Mouse (Mus musculus): Measurements from ENCODE around the gene Mfsd6. TPM values are rescaled to one million over a fixed set of nuclear protein-coding genes. Genes with fewer than 3 reads are reported as not detected.

Mfsd6 gene
- total RNA-seq, 2 experiments from 2014 or later: 71.1 to 75.3 TPM

DNA sequence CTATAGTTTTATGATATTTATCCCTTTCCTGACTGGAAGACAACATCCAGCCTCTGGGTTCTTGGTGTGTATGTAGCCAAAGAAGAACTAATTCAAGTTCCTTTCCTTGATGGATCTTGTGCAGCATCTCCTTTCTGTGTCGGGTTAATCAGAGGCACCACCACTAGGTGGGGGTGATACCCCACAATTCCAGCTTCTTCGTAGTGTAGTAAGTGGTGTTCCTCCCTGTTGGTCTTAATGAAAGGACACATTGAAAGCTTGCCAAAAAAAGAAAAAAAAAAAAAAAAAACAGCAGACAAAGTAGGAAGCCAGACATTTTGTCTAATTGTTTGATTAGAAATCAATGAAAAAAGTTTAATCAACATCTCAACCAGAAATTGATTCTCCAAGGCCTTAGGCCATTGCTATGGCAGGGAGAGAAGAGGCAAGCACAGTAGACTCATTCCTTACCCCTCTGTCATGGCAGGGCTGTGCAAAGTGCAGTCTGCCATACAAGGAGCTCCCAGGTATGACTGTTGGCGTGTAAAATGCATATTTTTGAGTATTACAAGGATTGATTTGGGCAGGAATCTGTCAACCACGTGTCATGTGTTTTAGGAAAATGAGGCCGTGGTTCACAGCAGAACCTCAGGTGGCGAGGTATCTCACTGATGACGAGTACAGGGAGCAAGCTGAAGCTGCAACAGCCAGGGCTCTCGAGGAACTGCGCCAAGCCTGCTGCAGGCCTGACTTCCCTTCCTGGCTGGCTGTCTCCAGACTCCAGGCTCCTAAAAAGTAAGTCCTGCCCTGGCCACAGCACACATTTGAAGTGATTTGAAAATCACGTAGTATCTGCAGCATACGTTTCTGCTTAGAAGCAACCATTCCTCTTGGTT lies 78.9 kb downstream of the Mfsd6 start:
- DNase-seq (ENCODE audit: extremely low spot score in 1 of 2, low spot score in 1 of 2): peak; percentile 54 to 74

GRCm38 (mm10) chr1:52640736-52641135 lies 86.5 kb downstream of the Mfsd6 start:
- no peak for DNase-seq (ENCODE audit: extremely low spot score in 1 of 2, low spot score in 1 of 2)

- DNase-seq (ENCODE audit: extremely low spot score in 1 of 2, low spot score in 1 of 2): no peak
Observed at GRCm38 (mm10) chr1:52640266-52640665, 87.0 kb downstream of the Mfsd6 start.

GRCm38 (mm10) chr1:52639090-52639489 lies 88.2 kb downstream of the Mfsd6 start:
- no peak for DNase-seq (ENCODE audit: extremely low spot score in 1 of 2, low spot score in 1 of 2)

DNA sequence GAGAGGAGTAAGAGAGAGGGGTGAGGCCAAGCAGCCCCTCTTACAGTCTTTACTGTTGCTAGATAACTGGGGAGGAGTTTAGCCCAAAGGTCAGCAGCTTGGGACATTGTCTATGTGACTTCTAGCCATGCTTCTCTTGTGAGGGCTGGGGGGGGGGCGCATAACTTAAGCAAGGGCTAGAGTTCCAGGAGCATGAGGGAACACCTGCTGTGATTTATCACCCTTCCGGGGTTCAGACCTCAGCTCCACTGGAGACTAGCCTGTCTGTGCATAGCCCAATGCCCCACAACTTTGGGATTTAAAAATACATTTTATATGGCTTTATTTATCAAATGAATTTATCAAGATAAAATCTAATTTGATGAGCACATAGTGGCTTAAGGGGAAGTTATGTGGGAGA lies 89.2 kb downstream of the Mfsd6 start:
- no peak for DNase-seq (ENCODE audit: extremely low spot score in 1 of 2, low spot score in 1 of 2)

DNA sequence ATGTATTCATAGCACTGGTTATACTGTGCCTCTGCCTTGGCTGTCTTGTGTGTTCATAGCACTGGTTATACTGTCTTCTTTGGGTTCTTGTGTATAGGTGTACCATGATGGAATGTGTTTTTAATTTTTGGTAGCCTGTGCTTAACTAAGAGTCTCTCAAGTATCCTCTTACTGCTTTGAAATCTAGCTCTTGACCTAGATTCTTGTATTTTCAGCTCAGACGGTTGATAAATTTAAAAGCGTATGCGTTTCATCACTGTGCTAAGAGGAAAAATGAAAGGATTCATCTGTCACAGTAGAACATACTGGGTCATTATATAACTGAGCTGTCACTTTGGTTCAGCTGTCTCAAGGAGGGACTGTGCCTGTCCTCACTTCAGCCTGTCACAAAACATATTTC lies 91.3 kb downstream of the Mfsd6 start:
- no peak for DNase-seq (ENCODE audit: extremely low spot score in 1 of 2, low spot score in 1 of 2)

DNA sequence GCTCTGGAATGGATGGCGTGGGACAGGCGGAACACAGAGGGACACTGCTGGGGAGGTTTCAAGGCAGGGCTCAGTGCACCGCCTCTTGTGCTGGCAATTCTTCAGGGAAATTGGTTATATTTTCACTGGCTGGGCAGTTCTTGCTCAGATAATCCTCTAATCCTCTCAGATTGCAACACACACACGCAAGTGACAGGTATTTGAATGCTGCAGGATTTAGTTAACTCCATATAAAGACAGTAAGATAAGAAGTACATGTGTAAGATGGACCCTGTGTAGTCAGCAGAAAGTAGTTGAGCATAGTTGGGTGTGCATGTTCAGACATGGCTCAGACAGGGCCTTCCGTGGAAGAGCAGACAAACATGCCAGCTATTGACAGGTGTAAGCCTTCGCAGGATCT lies 93.0 kb downstream of the Mfsd6 start:
- no peak for DNase-seq (ENCODE audit: extremely low spot score in 1 of 2, low spot score in 1 of 2)

- DNase-seq (ENCODE audit: extremely low spot score in 1 of 2, low spot score in 1 of 2): no peak
Observed at GRCm38 (mm10) chr1:52631570-52631969, 95.7 kb downstream of the Mfsd6 start.

- no peak for DNase-seq (ENCODE audit: extremely low spot score in 1 of 2, low spot score in 1 of 2)
Observed at GRCm38 (mm10) chr1:52630937-52631299, 96.3 kb downstream of the Mfsd6 start.

- DNase-seq (ENCODE audit: extremely low spot score in 1 of 2, low spot score in 1 of 2): peak; percentile 91 to 97
Observed at GRCm38 (mm10) chr1:52630248-52630936, 96.9 kb downstream of the Mfsd6 start, which contains the start of gene Nemp2. TSS of gene Nemp2 (plus strand) at chr1:52630703.

GRCm38 (mm10) chr1:52620442-52620841 lies 106.8 kb downstream of the Mfsd6 start:
- DNase-seq (ENCODE audit: extremely low spot score in 1 of 2, low spot score in 1 of 2): no peak

DNA sequence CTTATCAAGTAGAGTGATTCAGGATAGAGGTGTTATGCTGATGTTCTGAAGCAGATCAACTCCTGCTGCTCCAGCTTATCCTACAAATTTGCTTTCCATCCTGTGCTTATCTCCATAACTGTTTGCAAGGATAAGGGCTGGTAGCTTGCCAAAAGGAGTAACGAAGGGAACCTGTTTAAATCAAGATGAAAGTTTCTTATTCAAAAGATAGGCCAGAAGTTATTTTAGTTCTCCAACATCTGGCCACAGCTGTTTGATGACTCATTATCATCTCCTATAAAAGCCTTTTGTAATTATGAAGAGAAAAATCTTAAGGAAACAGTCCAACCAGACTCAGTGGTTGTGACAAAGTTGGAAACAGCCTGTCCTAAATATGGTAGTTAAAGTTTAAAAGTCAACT lies 109.0 kb downstream of the Mfsd6 start:
- no peak for DNase-seq (ENCODE audit: extremely low spot score in 1 of 2, low spot score in 1 of 2)

DNA sequence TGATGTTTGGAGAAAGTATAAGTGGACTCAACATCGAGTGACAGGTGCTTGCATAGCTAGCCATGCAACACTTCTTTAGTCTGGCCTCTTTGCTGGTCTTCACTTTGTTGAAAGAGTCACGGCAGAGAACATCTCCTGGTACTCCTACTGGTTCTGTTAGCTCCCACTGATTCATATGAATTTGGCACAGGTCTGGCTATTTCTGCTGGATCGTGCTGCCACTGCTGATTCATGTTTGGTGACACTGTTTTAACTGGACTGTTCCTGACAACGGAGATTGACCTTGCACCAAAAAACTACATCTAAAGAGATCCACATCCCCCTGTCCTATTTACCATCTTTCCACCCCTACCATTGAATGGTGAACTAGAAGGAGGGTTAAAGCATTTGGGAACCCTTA lies 118.8 kb downstream of the Mfsd6 start:
- no peak for DNase-seq (ENCODE audit: extremely low spot score in 1 of 2, low spot score in 1 of 2)

- DNase-seq (ENCODE audit: extremely low spot score in 1 of 2, low spot score in 1 of 2): no peak
Observed at GRCm38 (mm10) chr1:52607700-52608099, 119.6 kb downstream of the Mfsd6 start.

Other genes with a start within 250 kb of the Mfsd6 start
- 10 to 100 TPM; 24.5 TPM for gene Nab1, start 226.8 kb downstream of the Mfsd6 start, total RNA-seq (2021)
- gene Nemp2, start 96.8 kb downstream of the Mfsd6 start, total RNA-seq (2021): 1 to 10 TPM; 2.6 to 4.6 TPM
- gene Inpp1, start 90.2 kb upstream of the Mfsd6 start, total RNA-seq (2021): 10 to 100 TPM; 35.4 to 38.8 TPM
- gene Hibch, start 117.5 kb upstream of the Mfsd6 start, total RNA-seq (2021): 10 to 100 TPM; 16.1 to 17.0 TPM

All from layer of hippocampus, postnatal 25 days (tissue).